Mouse (Mus musculus) c-Kit-positive CD71-positive TER-119-positive erythroid progenitor cells, embryonic 14.5 days (primary cell): Measurements from ENCODE around the gene Zfp870.
"Not testable (repeated sequence)": the region's sequence is repeated elsewhere in the genome, so short reads cannot be mapped to it uniquely, and the experiment has no call there.

Experiments used
- DNase-seq: peaks from one replicate; pipeline ENCODE4 v3.0.0-alpha.2; 2013; ENCODE audit warnings: low spot score

The Zfp870 gene

GRCm38 (mm10) chr17:32871483-32871882 lies 20.0 kb downstream of the Zfp870 start:
- DNase-seq: no peak

- not testable (repeated sequence) for DNase-seq
Measured at GRCm38 (mm10) chr17:32867266-32867665, 24.2 kb downstream of the Zfp870 start.

- not testable (repeated sequence) for DNase-seq
Measured at GRCm38 (mm10) chr17:32856713-32857112, 34.7 kb downstream of the Zfp870 start.

GRCm38 (mm10) chr17:32851581-32851980 lies 39.9 kb downstream of the Zfp870 start:
- no peak for DNase-seq

GRCm38 (mm10) chr17:32841388-32841787 lies 50.1 kb downstream of the Zfp870 start:
- no peak for DNase-seq

GRCm38 (mm10) chr17:32839083-32839802 lies 52.2 kb downstream of the Zfp870 start:
- no peak for DNase-seq

- DNase-seq: no peak
Measured at GRCm38 (mm10) chr17:32830418-32830782, 61.0 kb downstream of the Zfp870 start.

GRCm38 (mm10) chr17:32829540-32830417 lies 61.7 kb downstream of the Zfp870 start, which contains the start of gene Zfp799:
Gene Zfp799, minus strand, starts transcription at chr17:32830261.
- peak; percentile 76 for DNase-seq
